Mouse (Mus musculus) embryonic facial prominence, embryonic 15.5 days (tissue): Measurements from ENCODE around the gene Snapc4. TPM values are rescaled to one million over a fixed set of nuclear protein-coding genes. Genes with fewer than 3 reads are reported as not detected.

Experiments
- ATAC-seq: fragments of 200-750 bp; cut with Nextera tagmentation; 2 replicates; pipeline ENCODE4 v1.8.0; 2017; ENCODE audit warnings: low read depth, moderate TSS enrichment; ENCODE audit not compliant: insufficient number of reproducible peaks, low FRiP score, low TSS enrichment
- H3K27ac ChIP-seq: fragments of 300-500 bp; sonication (generic); replicated peaks from 2 replicates; pipeline ENCODE4 v1.5.1; 2015; ENCODE audit warnings: mild to moderate bottlenecking, inconsistent platforms
- H3K27me3 ChIP-seq: fragments of 300-500 bp; sonication (generic); 2 replicates; pipeline ENCODE4 v1.6.1; 2015; ENCODE audit warnings: inconsistent platforms
- H3K36me3 ChIP-seq: fragments of 300-500 bp; sonication (generic); 2 replicates; pipeline ENCODE4 v1.6.1; 2015; ENCODE audit warnings: mild to moderate bottlenecking, inconsistent platforms
- H3K4me1 ChIP-seq: fragments of 300-500 bp; sonication (generic); 2 replicates; pipeline ENCODE4 v1.6.1; 2015; ENCODE audit warnings: inconsistent platforms
- H3K4me2 ChIP-seq: fragments of 300-500 bp; sonication (generic); replicated peaks from 2 replicates; pipeline ENCODE4 v1.6.1; 2015; ENCODE audit warnings: mild to moderate bottlenecking, inconsistent platforms
- H3K4me3 ChIP-seq: fragments of 300-500 bp; sonication (generic); replicated peaks from 2 replicates; pipeline ENCODE4 v1.5.1; 2015; ENCODE audit warnings: mild to moderate bottlenecking, inconsistent platforms
- H3K9ac ChIP-seq: fragments of 300-500 bp; sonication (generic); 2 replicates; pipeline ENCODE4 v1.6.1; 2015; ENCODE audit warnings: inconsistent platforms
- H3K9me3 ChIP-seq: fragments of 300-500 bp; sonication (generic); replicated peaks from 2 replicates; pipeline ENCODE4 v1.6.1; 2016; ENCODE audit warnings: inconsistent platforms
- WGBS: fragments of 180-500 bp; shearing (Covaris S2); methylation state at CpG from one replicate; pipeline ENCODE4 v1.1.7; 2015; 5-methylcytosine and 5-hydroxymethylcytosine counted together
- polyA plus RNA-seq: library from polyadenylated mRNA; unstranded; fragments of >200 nt; fragmentation: Nextera tagmentation; extraction: Ambion mirVana; gene quantifications from 2 replicates; pipeline ENCODE4 v1.2.1, GENCODE M21; 2015

Snapc4 gene
- polyA plus RNA-seq, 1 experiment from 2014 or later, result 30.2 TPM

- ATAC-seq, result no peak
- Histone ChIP-seq H3K9me3 (no peaks in the 10 kb centered on the region), H3K27ac (no peak overlapping the region), H3K36me3 (peaks cover 95% of the 10 kb centered on the region), H3K9ac (no peak overlapping the region), H3K4me3 (no peak overlapping the region), H3K27me3 (no peaks in the 10 kb centered on the region), H3K4me1 (no peaks in the 10 kb centered on the region), H3K4me2 (no peak overlapping the region)
- 92% methylated on average over 8 of the region's 8 CpGs for WGBS
These were observed 8.1 kb downstream of the Snapc4 start for GRCm38 (mm10) chr2:26372396-26372795.

GRCm38 (mm10) chr2:26368572-26368971 is 11.9 kb downstream of the Snapc4 start:
- Histone ChIP-seq H3K27me3 (no peaks in the 10 kb centered on the region), H3K27ac (no peak overlapping the region), H3K36me3 (peaks cover 93% of the 10 kb centered on the region), H3K9ac (no peak overlapping the region), H3K4me2 (no peak overlapping the region), H3K9me3 (no peaks in the 10 kb centered on the region), H3K4me1 (peaks cover 11% of the 10 kb centered on the region; the same call in 1 of the 2 replicates), H3K4me3 (no peak overlapping the region)
- 82% methylated on average over 1 of the region's 1 CpGs for WGBS
- ATAC-seq, result no peak

- ATAC-seq, result no peak
- H3K9me3 ChIP-seq, result no peaks in the 10 kb centered on the region
- H3K27me3 ChIP-seq, result no peaks in the 10 kb centered on the region
- H3K4me1 ChIP-seq, result peaks cover 11% of the 10 kb centered on the region; the same call in 1 of the 2 replicates
- no peak overlapping the region for H3K4me2 ChIP-seq
- H3K36me3 ChIP-seq, result peaks cover 87% of the 10 kb centered on the region
- WGBS, result 92% methylated on average over 6 of the region's 6 CpGs
- no peak overlapping the region for H3K9ac ChIP-seq
- H3K27ac ChIP-seq, result no peak overlapping the region
- H3K4me3 ChIP-seq, result no peak overlapping the region
These were observed 12.5 kb downstream of the Snapc4 start for GRCm38 (mm10) chr2:26367911-26368310.

- peaks cover 67% of the 10 kb centered on the region for H3K36me3 ChIP-seq
- no peak for ATAC-seq
These were observed 15.6 kb downstream of the Snapc4 start for GRCm38 (mm10) chr2:26364738-26365465.

GRCm38 (mm10) chr2:26363481-26363880 is 17.0 kb downstream of the Snapc4 start:
- Histone ChIP-seq H3K36me3 (peaks cover 53% of the 10 kb centered on the region), H3K27ac (no peak overlapping the region), H3K27me3 (no peaks in the 10 kb centered on the region), H3K9me3 (no peaks in the 10 kb centered on the region), H3K9ac (no peak overlapping the region), H3K4me1 (peaks cover 11% of the 10 kb centered on the region; the same call in 1 of the 2 replicates), H3K4me2 (no peak overlapping the region), H3K4me3 (no peak overlapping the region)
- no peak for ATAC-seq
- 75% methylated on average over 5 of the region's 5 CpGs for WGBS

More at GRCm38 (mm10) chr2:26364738-26365465, 15.6 kb downstream of the Snapc4 start:
- H3K4me2 ChIP-seq, result no peak overlapping the region
- 0 out of 2 replicates have a peak overlapping the region, but pooled peaks have one; percentile 41 for H3K27ac ChIP-seq
- H3K9me3 ChIP-seq, result no peaks in the 10 kb centered on the region
- H3K4me3 ChIP-seq, result no peak overlapping the region
- peaks cover 11% of the 10 kb centered on the region; the same call in 1 of the 2 replicates for H3K4me1 ChIP-seq
- 84% methylated on average over 10 of the region's 10 CpGs for WGBS
- H3K9ac ChIP-seq, result no peak overlapping the region
- H3K27me3 ChIP-seq, result no peaks in the 10 kb centered on the region

- Histone ChIP-seq H3K4me1 (peaks cover 11% of the 10 kb centered on the region; the same call in 1 of the 2 replicates), H3K27ac (no peak overlapping the region), H3K4me3 (no peak overlapping the region), H3K36me3 (peaks cover 48% of the 10 kb centered on the region), H3K27me3 (no peaks in the 10 kb centered on the region), H3K9me3 (no peaks in the 10 kb centered on the region), H3K9ac (no peak overlapping the region), H3K4me2 (no peak overlapping the region)
- 79% methylated on average over 5 of the region's 5 CpGs for WGBS
- no peak for ATAC-seq
These were observed 17.5 kb downstream of the Snapc4 start for GRCm38 (mm10) chr2:26362991-26363390.

- no peak within 1 kb of the TSS for H3K4me3 ChIP-seq
- 42% methylated on average over 3 of the region's 3 CpGs for WGBS
- no peaks in the 10 kb centered on the region for H3K9me3 ChIP-seq
- peaks cover 17% of the 10 kb centered on the region; the same call in 1 of the 2 replicates for H3K4me1 ChIP-seq
- peaks cover 26% of the 10 kb centered on the region for H3K36me3 ChIP-seq
- no peak within 1 kb of the TSS for H3K27ac ChIP-seq
- H3K9ac ChIP-seq, result no peak within 1 kb of the TSS
- 0 out of 2 replicates have a peak, but pooled peaks have one; percentile 17 for ATAC-seq
- no peak within 1 kb of the TSS for H3K4me2 ChIP-seq
- no peaks in the 10 kb centered on the region for H3K27me3 ChIP-seq
These were observed 19.7 kb downstream of the Snapc4 start, which contains the start of gene Card9 for GRCm38 (mm10) chr2:26360772-26361171. Gene Card9 (minus strand): TSS chr2:26360918.

- Histone ChIP-seq H3K4me2 (no peak overlapping the region), H3K9ac (no peak overlapping the region), H3K9me3 (no peaks in the 10 kb centered on the region), H3K4me3 (no peak overlapping the region), H3K27ac (no peak overlapping the region), H3K4me1 (peaks cover 14% of the 10 kb centered on the region; the same call in 1 of the 2 replicates), H3K27me3 (no peaks in the 10 kb centered on the region), H3K36me3 (peaks cover 19% of the 10 kb centered on the region)
- WGBS, result 82% methylated on average over 6 of the region's 6 CpGs
- ATAC-seq, result no peak
These were observed 20.5 kb downstream of the Snapc4 start for GRCm38 (mm10) chr2:26359983-26360382.

- no peaks in the 10 kb centered on the region for H3K27me3 ChIP-seq
- ATAC-seq, result no peak
- H3K9me3 ChIP-seq, result no peaks in the 10 kb centered on the region
- H3K9ac ChIP-seq, result no peak overlapping the region
- peaks cover 7% of the 10 kb centered on the region for H3K36me3 ChIP-seq
- peaks cover 6% of the 10 kb centered on the region; the same call in 1 of the 2 replicates for H3K4me1 ChIP-seq
- 87% methylated on average over 13 of the region's 13 CpGs for WGBS
- no peak overlapping the region for H3K27ac ChIP-seq
- no peak overlapping the region for H3K4me3 ChIP-seq
- H3K4me2 ChIP-seq, result no peak overlapping the region
These were observed 21.7 kb downstream of the Snapc4 start for GRCm38 (mm10) chr2:26358667-26359320.

GRCm38 (mm10) chr2:26357484-26357883 is 23.0 kb downstream of the Snapc4 start:
- no peak overlapping the region for H3K9ac ChIP-seq
- 46% methylated on average over 15 of the region's 15 CpGs for WGBS
- no peak for ATAC-seq

GRCm38 (mm10) chr2:26356678-26357077 is 23.8 kb downstream of the Snapc4 start:
- no peak for ATAC-seq

More at GRCm38 (mm10) chr2:26357484-26357883, 23.0 kb downstream of the Snapc4 start:
- H3K4me2 ChIP-seq, result no peak overlapping the region
- H3K4me1 ChIP-seq, result peaks cover 13% of the 10 kb centered on the region
- no peaks in the 10 kb centered on the region for H3K9me3 ChIP-seq
- H3K27ac ChIP-seq, result no peak overlapping the region
- peaks cover 4% of the 10 kb centered on the region; the same call in 1 of the 2 replicates for H3K36me3 ChIP-seq
- no peak overlapping the region for H3K4me3 ChIP-seq
- no peaks in the 10 kb centered on the region for H3K27me3 ChIP-seq

More at GRCm38 (mm10) chr2:26356678-26357077, 23.8 kb downstream of the Snapc4 start:
- no peak overlapping the region for H3K4me2 ChIP-seq
- H3K9ac ChIP-seq, result no peak overlapping the region
- H3K4me3 ChIP-seq, result no peak overlapping the region
- H3K27me3 ChIP-seq, result no peaks in the 10 kb centered on the region
- 66% methylated on average over 7 of the region's 7 CpGs for WGBS
- peaks cover 15% of the 10 kb centered on the region for H3K4me1 ChIP-seq
- no peak overlapping the region for H3K27ac ChIP-seq
- H3K9me3 ChIP-seq, result no peaks in the 10 kb centered on the region
- no peaks in the 10 kb centered on the region for H3K36me3 ChIP-seq
